Mouse (Mus musculus) CD8-positive naive resting alpha-beta T cell, adult 2 months (primary cell): ENCODE measurements at regions not wholly inside any gene's neighbourhood (a gene's known extent, or its start where the extent isn't known, plus 50 kb on each side); places are given as distances from the start of the nearest gene placed in this dataset.
"Not testable (repeated sequence)": the region's sequence is repeated elsewhere in the genome, so short reads cannot be mapped to it uniquely, and the experiment has no call there.

Source experiments
- DNase-seq, 2 experiments: peaks; one replicate each; pipeline ENCODE4 v3.0.0; 2022; ENCODE audit warnings: low read depth in 2 of 2, low spot score in 2 of 2

GRCm38 (mm10) chr10:120726369-120726768, 172.5 kb downstream of the Msrb3 start:
- no peak for DNase-seq

- no peak for DNase-seq
Observed at GRCm38 (mm10) chr10:120721956-120722532, 176.9 kb downstream of the Msrb3 start.

GRCm38 (mm10) chr10:120720981-120721380, 177.9 kb downstream of the Msrb3 start:
- DNase-seq, result no peak

- no peak for DNase-seq
Observed at GRCm38 (mm10) chr10:120720061-120720460, 178.8 kb downstream of the Msrb3 start.

GRCm38 (mm10) chr10:120717159-120717567, 181.7 kb downstream of the Msrb3 start:
- DNase-seq, result no peak

- DNase-seq, result no peak
Observed at GRCm38 (mm10) chr10:120716391-120716790, 182.5 kb downstream of the Msrb3 start.

- DNase-seq, result no peak
Observed at GRCm38 (mm10) chr10:120707771-120708750, 190.8 kb downstream of the Msrb3 start.

- DNase-seq, result no peak
Observed at GRCm38 (mm10) chr10:120706684-120707290, 192.1 kb downstream of the Msrb3 start.

- DNase-seq, result peak; percentile 52 to 72
Observed at GRCm38 (mm10) chr10:120701833-120702232, 197.1 kb downstream of the Msrb3 start.

- DNase-seq, result no peak
Observed at GRCm38 (mm10) chr10:120697275-120697856, 201.5 kb downstream of the Msrb3 start.

- no peak for DNase-seq
Observed at GRCm38 (mm10) chr10:120696481-120696880, 202.4 kb downstream of the Msrb3 start.

- DNase-seq, result no peak
Observed at GRCm38 (mm10) chr10:120694472-120694871, 204.4 kb downstream of the Msrb3 start.

GRCm38 (mm10) chr10:120691451-120691850, 207.4 kb downstream of the Msrb3 start:
- no peak for DNase-seq

GRCm38 (mm10) chr10:120686123-120686522, 209.9 kb upstream of the Hmga2 start:
- DNase-seq, result no peak

- DNase-seq, result no peak
Observed at GRCm38 (mm10) chr10:120682021-120682420, 205.8 kb upstream of the Hmga2 start.

GRCm38 (mm10) chr10:120679982-120680381, 203.7 kb upstream of the Hmga2 start:
- DNase-seq, result no peak

- DNase-seq, result no peak
Observed at GRCm38 (mm10) chr10:120678277-120678676, 202.0 kb upstream of the Hmga2 start.

GRCm38 (mm10) chr10:120675369-120675768, 199.1 kb upstream of the Hmga2 start:
- DNase-seq, result no peak

GRCm38 (mm10) chr10:120674321-120675045, 198.2 kb upstream of the Hmga2 start:
- DNase-seq, result no peak

- not testable (repeated sequence) for DNase-seq
Observed at GRCm38 (mm10) chr10:120667678-120668031, 191.4 kb upstream of the Hmga2 start.
